Mouse (Mus musculus): ENCODE data around the gene Olfr1438-ps1. TPM values are rescaled to one million over a fixed set of nuclear protein-coding genes. Genes with fewer than 3 reads are reported as not detected.
A peak's percentile ranks its signal among the peaks of the same experiment; 100 is the strongest.
"Not testable (repeated sequence)": the region's sequence is repeated elsewhere in the genome, so short reads cannot be mapped to it uniquely, and the experiment has no call there.

Gene Olfr1438-ps1
- not detected for total RNA-seq (2021)

GRCm38 (mm10) chr19:12335810-12336209 lies at the start of gene Olfr1438-ps1:
TSS of gene Olfr1438-ps1 (minus strand) at chr19:12335910.
- DNase-seq (ENCODE audit: extremely low spot score in 1 of 2, low spot score in 2 of 2), result no peak
- intact Hi-C loops (cut with DNase I), result no loop called here

- intact Hi-C loops (cut with DNase I), result no loop called here
- peak; percentile 16 to 27 for DNase-seq (ENCODE audit: extremely low spot score in 1 of 2, low spot score in 2 of 2)
Measured at GRCm38 (mm10) chr19:12374465-12375025, 38.8 kb upstream of the Olfr1438-ps1 start.

- intact Hi-C loops (cut with DNase I), result no loop called here
Measured at GRCm38 (mm10) chr19:12373004-12373403, 37.3 kb upstream of the Olfr1438-ps1 start.

GRCm38 (mm10) chr19:12325001-12325400 lies 10.7 kb downstream of the Olfr1438-ps1 start, which contains the start of gene Olfr1437:
TSS of gene Olfr1437 (minus strand) at chr19:12325101.
- intact Hi-C loops (cut with DNase I), result no loop called here

More at GRCm38 (mm10) chr19:12373004-12373403, 37.3 kb upstream of the Olfr1438-ps1 start:
- no peak for DNase-seq (ENCODE audit: extremely low spot score in 1 of 2, low spot score in 2 of 2)

GRCm38 (mm10) chr19:12299030-12299429 lies 36.7 kb downstream of the Olfr1438-ps1 start, which contains the start of gene Olfr1436:
TSS of gene Olfr1436 (minus strand) at chr19:12299130.
- intact Hi-C loops (cut with DNase I); DNase-seq (ENCODE audit: extremely low spot score in 1 of 2, low spot score in 2 of 2): not testable (repeated sequence)

More at GRCm38 (mm10) chr19:12325001-12325400, 10.7 kb downstream of the Olfr1438-ps1 start, which contains the start of gene Olfr1437:
- no peak for DNase-seq (ENCODE audit: extremely low spot score in 1 of 2, low spot score in 2 of 2)

- intact Hi-C loops (cut with DNase I), result no loop called here
- peak in 1 of 2 experiments; percentile 19 for DNase-seq (ENCODE audit: extremely low spot score in 1 of 2, low spot score in 2 of 2)
Measured at GRCm38 (mm10) chr19:12292979-12293378, 42.7 kb downstream of the Olfr1438-ps1 start.

- intact Hi-C loops (cut with DNase I), result no loop called here
- DNase-seq (ENCODE audit: extremely low spot score in 1 of 2, low spot score in 2 of 2), result no peak
Measured at GRCm38 (mm10) chr19:12279554-12279953, 56.2 kb downstream of the Olfr1438-ps1 start, which contains the start of gene Olfr1434. TSS of gene Olfr1434 (plus strand) at chr19:12279854.

Other genes starting within 250 kb of the Olfr1438-ps1 start
- not detected for gene Olfr1426, start 243.9 kb downstream of the Olfr1438-ps1 start, total RNA-seq (2021)
- gene Olfr1427, start 232.6 kb downstream of the Olfr1438-ps1 start, total RNA-seq (2021), result not detected
- gene Olfr1428, start 220.0 kb downstream of the Olfr1438-ps1 start, total RNA-seq (2021), result not detected
- gene Olfr76, start 212.7 kb downstream of the Olfr1438-ps1 start, total RNA-seq (2021), result not detected
- gene Olfr1555-ps1, start 165.8 kb downstream of the Olfr1438-ps1 start, total RNA-seq (2021), result not detected
- gene Olfr1431, start 135.3 kb downstream of the Olfr1438-ps1 start, total RNA-seq (2021), result not detected
- gene Olfr1432, start 103.3 kb downstream of the Olfr1438-ps1 start, total RNA-seq (2021), result not detected
- gene Olfr262, start 94.3 kb downstream of the Olfr1438-ps1 start, total RNA-seq (2021), result not detected
- not detected for gene Olfr235, start 74.9 kb downstream of the Olfr1438-ps1 start, total RNA-seq (2021)
- not detected for gene Olfr1434, start 56.1 kb downstream of the Olfr1438-ps1 start, total RNA-seq (2021)
- not detected for gene Olfr1436, start 36.8 kb downstream of the Olfr1438-ps1 start, total RNA-seq (2021)
- gene Olfr1437, start 10.8 kb downstream of the Olfr1438-ps1 start, total RNA-seq (2021), result not detected
- gene Olfr1440, start 51.4 kb upstream of the Olfr1438-ps1 start, total RNA-seq (2021), result not detected
- not detected for gene Olfr1441, start 81.5 kb upstream of the Olfr1438-ps1 start, total RNA-seq (2021)
- under 1 TPM in 1 of 2 experiments, not detected in 1; 0.08 TPM for gene Pfpl, start 92.0 kb upstream of the Olfr1438-ps1 start, total RNA-seq (2021)
- 1 to 10 TPM; 4.8 to 5.1 TPM for gene Mpeg1, start 124.9 kb upstream of the Olfr1438-ps1 start, total RNA-seq (2021)
- gene Dtx4, start 165.5 kb upstream of the Olfr1438-ps1 start, total RNA-seq (2021), result 10 to 100 TPM; 60.3 to 75.4 TPM
- gene Fam111a, start 209.8 kb upstream of the Olfr1438-ps1 start, total RNA-seq (2021), result 1 to 10 TPM; 3.7 to 3.9 TPM